10 mouse cellular contexts compared by ENCODE assay signal in genomic region chr19:38915677-38916076, GRCm38 (mm10). TPM values are rescaled to one million over a fixed set of nuclear protein-coding genes. Genes with fewer than 3 reads are reported as not detected.
DNase-seq lines count a peak whose midpoint lies in the region; ATAC-seq lines count a peak whose summit lies in the region.
"Had no signal": no experiment of that assay in that cellular context is flagged by ENCODE, and none has a peak within 500 bp of the region (broad histone marks: within the 10 kb centered on the region; RNA-seq: fewer than 3 reads in every experiment).

No protein-coding gene starts in this region.

- no peak for ATAC-seq in kidney, embryonic 15.5 days (replicated peaks; ENCODE audit: low FRiP score)
- peak; percentile 37 to 75; a peak in 2 of 4 replicates for ATAC-seq in hematopoietic stem cell, adult 5-6 weeks (replicated peaks in 1 of 2; ENCODE audit: insufficient read depth in 1 of 2, low FRiP score in 2 of 2, low TSS enrichment in 1 of 2, low read depth in 1 of 2, poor library complexity in 2 of 2, severe bottlenecking in 2 of 2)

- no peaks in the 10 kb centered on the region for H3K27me3 ChIP-seq in kidney, embryonic 15.5 days
- H3K27me3 ChIP-seq: stomach, embryonic 15.5 days had no signal

- no peaks in the 10 kb centered on the region for H3K4me1 ChIP-seq in kidney, embryonic 15.5 days
- H3K4me1 ChIP-seq: stomach, embryonic 15.5 days had no signal

- WGBS in kidney, embryonic 15.5 days: 51% methylated on average over 3 of the region's 3 CpGs

- no peak overlapping the region for H3K4me3 ChIP-seq in kidney, embryonic 15.5 days (replicated peaks)
- H3K4me3 ChIP-seq: erythroblast, embryonic 14.5 days; stomach, embryonic 15.5 days had no signal

- H3K9me3 ChIP-seq in kidney, embryonic 15.5 days (replicated peaks): no peaks in the 10 kb centered on the region
- H3K9me3 ChIP-seq: stomach, embryonic 15.5 days had no signal

- no peak overlapping the region for H3K27ac ChIP-seq in kidney, embryonic 15.5 days
- H3K27ac ChIP-seq: stomach, embryonic 15.5 days had no signal

- no peak overlapping the region for H3K4me2 ChIP-seq in kidney, embryonic 15.5 days
- H3K4me2 ChIP-seq: stomach, embryonic 15.5 days had no signal

- peak; percentile 23 for DNase-seq in kidney, adult 18-20 months
- peak; percentile 53 for DNase-seq in B cell, adult 2 months
- peak; percentile 35 for DNase-seq in ES-CJ7 (ENCODE audit: low read depth, low spot score)
- DNase-seq in cerebellum, postnatal 14 days: peak; percentile 72 to 74
- DNase-seq in lung, postnatal 14 days: peak; percentile 70
- peak; percentile 50 for DNase-seq in thymus, postnatal 4 days

- H3K36me3 ChIP-seq in kidney, embryonic 15.5 days: peaks cover 49% of the 10 kb centered on the region
- H3K36me3 ChIP-seq: stomach, embryonic 15.5 days had no signal

- H3K9ac ChIP-seq in kidney, embryonic 15.5 days: no peak overlapping the region
- H3K9ac ChIP-seq: stomach, embryonic 15.5 days had no signal

RNA-seq across cellular contexts. Expression of gene Hells, which starts 15.0 kb away (rescaled TPM):
- polyA plus RNA-seq in kidney, embryonic 15.5 days (2015; fragmentation: Nextera tagmentation; extraction: Ambion mirVana): 53.6 and 56.9 TPM in 2 replicates
- total RNA-seq in hematopoietic stem cell, adult 5-6 weeks (2017): 94.4 and 97.2 TPM in 2 replicates

Comparison
In these comparisons a context has a peak if more than half of its experiments do, and no peak if none do; other contexts are left out.
1. DNase-seq: peak in every context shown above with its lines; median percentile 73 in cerebellum, postnatal 14 days; 70 in lung, postnatal 14 days; 53 in B cell, adult 2 months; 50 in thymus, postnatal 4 days; 35 in ES-CJ7; 23 in kidney, adult 18-20 months.